Mouse (Mus musculus) megakaryocyte, adult 5-6 weeks (primary cell): ENCODE measurements around the gene Cradd. TPM values are rescaled to one million over a fixed set of nuclear protein-coding genes. Genes with fewer than 3 reads are reported as not detected.

Experiments used
- ATAC-seq: 2 replicates; pipeline ENCODE4 v1.8.0; 2016; ENCODE audit warnings: mild to moderate bottlenecking, inconsistent platforms; ENCODE audit not compliant: poor library complexity, severe bottlenecking
- total RNA-seq, 2 experiments: library from RNA; stranded (forward) in 1 of 2; stranded (reverse) in 1 of 2; fragments of 153-499, 151-499 nt in 1 of 2; fragments of 221-1000, 200-1000 nt in 1 of 2; gene quantifications; 2 replicates each; pipeline versions ENCODE4 v1.2.3 to v1.2.4; 2015 to 2017

Cradd gene
- total RNA-seq, 2 experiments from 2014 or later, result 7.3 to 20.5 TPM

- ATAC-seq, result no peak
Observed at GRCm38 (mm10) chr10:95280327-95280726, 43.6 kb downstream of the Cradd start.

- peak; percentile 78 for ATAC-seq
Observed at GRCm38 (mm10) chr10:95279459-95279858, 44.5 kb downstream of the Cradd start.

GRCm38 (mm10) chr10:95278085-95278484, 45.8 kb downstream of the Cradd start:
- no peak for ATAC-seq

- ATAC-seq, result no peak
Observed at GRCm38 (mm10) chr10:95275488-95275887, 48.4 kb downstream of the Cradd start.

- ATAC-seq, result no peak
Observed at GRCm38 (mm10) chr10:95273226-95273625, 50.7 kb downstream of the Cradd start.

- ATAC-seq, result no peak
Observed at GRCm38 (mm10) chr10:95269151-95269550, 54.8 kb downstream of the Cradd start.

GRCm38 (mm10) chr10:95268366-95268765, 55.6 kb downstream of the Cradd start:
- no peak for ATAC-seq

GRCm38 (mm10) chr10:95266983-95267382, 57.0 kb downstream of the Cradd start:
- ATAC-seq, result no peak

GRCm38 (mm10) chr10:95266041-95266762, 57.7 kb downstream of the Cradd start:
- peak; percentile 19; the same call in 1 of the 2 replicates for ATAC-seq

GRCm38 (mm10) chr10:95265576-95265975, 58.4 kb downstream of the Cradd start:
- no peak for ATAC-seq

- ATAC-seq, result peak; percentile 58
Observed at GRCm38 (mm10) chr10:95264485-95265321, 59.2 kb downstream of the Cradd start.

- ATAC-seq, result no peak
Observed at GRCm38 (mm10) chr10:95262388-95262787, 61.5 kb downstream of the Cradd start.

- ATAC-seq, result no peak
Observed at GRCm38 (mm10) chr10:95261279-95261678, 62.7 kb downstream of the Cradd start.

- ATAC-seq, result no peak
Observed at GRCm38 (mm10) chr10:95260420-95260819, 63.5 kb downstream of the Cradd start.

- no peak for ATAC-seq
Observed at GRCm38 (mm10) chr10:95258471-95259155, 65.3 kb downstream of the Cradd start.

- no peak for ATAC-seq
Observed at GRCm38 (mm10) chr10:95257979-95258378, 66.0 kb downstream of the Cradd start.

- 0 out of 2 replicates have a peak, but pooled peaks have one; percentile 33 for ATAC-seq
Observed at GRCm38 (mm10) chr10:95256095-95256494, 67.8 kb downstream of the Cradd start.

GRCm38 (mm10) chr10:95255018-95255680, 68.8 kb downstream of the Cradd start:
- no peak for ATAC-seq

GRCm38 (mm10) chr10:95254453-95255001, 69.4 kb downstream of the Cradd start:
- ATAC-seq, result no peak

- ATAC-seq, result no peak
Observed at GRCm38 (mm10) chr10:95254046-95254445, 69.9 kb downstream of the Cradd start.
